Mouse (Mus musculus) spleen, postnatal 10 days (tissue): ENCODE measurements at regions not wholly inside any gene's neighbourhood (a gene's known extent, or its start where the extent isn't known, plus 50 kb on each side); places are given as distances from the start of the nearest gene placed in this dataset.

Source experiments
- DNase-seq, 2 experiments: peaks; one replicate each; pipeline ENCODE4 v3.0.0; 2021 to 2022; ENCODE audit warnings: low spot score in 2 of 2

DNA sequence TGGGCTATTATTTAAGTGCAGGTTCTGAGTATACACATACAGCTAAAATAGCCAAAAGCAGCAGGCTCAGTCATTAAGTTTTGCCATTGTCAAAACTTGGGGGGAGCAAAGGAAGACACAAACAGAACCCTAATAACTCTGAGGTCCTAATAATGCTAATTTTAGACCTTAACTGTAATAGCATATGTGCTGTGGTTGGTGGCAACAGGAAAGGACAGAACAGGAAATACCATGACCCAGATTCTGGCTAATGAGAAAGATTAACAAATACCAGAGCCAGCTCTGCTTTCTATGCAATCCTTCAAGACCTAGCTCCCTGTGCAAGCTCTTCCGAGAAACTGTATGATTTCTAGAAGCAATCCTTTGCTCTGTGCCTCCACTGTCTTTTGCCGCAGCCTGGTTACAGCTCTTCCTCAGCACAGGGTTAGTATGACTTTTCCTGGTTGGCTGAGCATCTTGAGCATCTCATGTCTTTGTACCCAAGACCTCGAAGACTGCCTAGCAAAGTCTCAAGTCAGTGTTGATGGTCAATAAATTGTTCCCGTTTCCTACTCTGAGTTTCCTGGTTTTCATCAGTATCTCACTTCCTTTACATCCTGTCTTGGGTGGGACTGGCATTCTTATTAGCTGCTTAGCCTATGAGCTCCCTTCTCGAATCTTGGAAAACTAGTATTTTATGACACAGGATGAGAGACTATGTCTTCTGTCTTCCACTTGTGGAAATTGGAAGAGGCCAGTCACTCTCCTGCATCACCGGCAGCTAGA is 49.9 kb upstream of the Eed start:
- no peak for DNase-seq

DNA sequence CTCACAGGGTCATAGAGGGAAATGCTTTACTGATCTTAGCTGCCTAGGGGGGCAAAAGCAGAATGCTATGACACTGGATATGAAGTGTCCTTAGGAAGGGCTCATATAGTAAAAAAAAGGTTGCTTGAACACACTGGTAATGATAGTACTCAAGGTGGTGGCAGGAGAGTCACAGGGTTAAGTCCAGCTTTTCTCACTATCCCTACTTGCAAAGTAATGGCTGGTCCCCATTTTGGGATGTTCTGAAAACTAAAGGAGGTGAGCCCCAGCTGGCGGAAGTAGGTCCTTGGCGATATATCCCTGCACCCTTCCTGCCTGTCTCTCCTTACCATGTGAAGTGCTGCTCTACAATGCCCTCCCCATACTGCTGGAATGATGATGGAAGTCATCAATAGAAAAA is 52.3 kb upstream of the Eed start:
- no peak for DNase-seq

DNA sequence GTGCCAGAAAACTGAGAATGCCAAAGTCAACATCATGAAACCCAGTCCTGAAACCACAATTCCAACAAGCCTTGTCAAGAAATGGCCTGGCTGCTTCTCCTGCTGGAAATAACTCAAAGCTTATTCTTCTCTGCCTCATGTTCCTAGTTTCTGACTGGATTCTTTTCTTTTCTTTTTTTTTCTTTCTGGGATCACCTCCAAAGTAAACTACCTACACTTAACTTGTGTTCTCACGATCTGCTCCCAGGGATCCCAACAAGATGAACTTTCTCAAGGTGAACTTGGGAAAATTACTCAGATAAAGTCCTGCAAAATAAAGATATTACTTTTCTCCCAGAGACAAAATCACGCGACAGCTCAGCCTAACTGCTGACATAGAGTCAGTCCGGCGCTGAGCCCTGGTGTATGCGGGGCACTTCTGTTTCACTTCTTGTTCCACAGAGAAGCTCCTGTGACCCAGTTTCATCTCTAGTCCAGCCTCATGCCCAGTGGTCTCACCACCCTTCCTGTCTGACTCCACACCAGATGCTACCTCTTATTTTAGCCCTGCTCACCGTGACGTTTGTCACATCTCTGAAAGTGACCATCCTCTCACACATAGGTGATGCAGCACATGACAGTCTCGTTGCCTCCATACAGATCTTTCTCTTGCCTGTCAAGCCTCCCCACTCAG is 53.0 kb upstream of the Eed start:
- no peak for DNase-seq

DNA sequence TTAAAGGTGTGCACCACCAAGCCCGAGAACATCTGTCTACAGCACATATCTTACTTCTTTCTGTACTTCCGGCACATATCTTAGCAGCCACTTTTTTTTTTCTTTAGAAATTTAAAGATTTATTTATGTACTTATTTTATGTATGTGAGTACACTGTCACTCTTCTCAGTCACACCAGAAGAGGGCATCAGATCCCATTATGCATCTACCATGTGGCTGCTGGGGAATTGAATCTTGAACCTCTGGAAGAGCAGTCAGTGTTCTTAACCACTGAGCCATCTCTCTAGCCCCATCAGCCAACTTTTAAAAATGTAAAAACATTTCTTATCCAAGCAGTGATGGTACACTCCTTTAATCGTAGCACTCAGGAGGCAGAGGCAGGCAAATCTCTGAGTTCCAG is 53.7 kb upstream of the Eed start:
- DNase-seq: no peak

DNA sequence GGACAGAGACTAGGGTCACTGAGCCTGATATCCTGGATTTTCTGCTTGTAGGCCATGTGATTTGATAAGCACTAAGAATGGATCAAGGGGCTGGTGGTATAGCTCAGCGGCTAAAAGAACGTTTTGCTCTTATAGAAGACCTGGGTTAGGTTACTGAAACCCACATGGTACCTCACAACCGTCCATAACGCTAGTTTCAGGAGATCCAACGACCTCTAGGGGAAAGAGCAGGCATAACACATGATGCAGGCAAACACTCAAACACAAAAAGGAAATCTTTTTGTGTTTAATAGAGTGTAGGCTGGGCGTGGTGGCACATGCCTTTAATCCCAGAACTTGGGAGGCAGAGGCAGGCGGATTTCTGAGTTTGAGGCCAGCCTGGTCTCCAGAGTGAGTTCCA is 54.6 kb upstream of the Eed start:
- DNase-seq: no peak

DNA sequence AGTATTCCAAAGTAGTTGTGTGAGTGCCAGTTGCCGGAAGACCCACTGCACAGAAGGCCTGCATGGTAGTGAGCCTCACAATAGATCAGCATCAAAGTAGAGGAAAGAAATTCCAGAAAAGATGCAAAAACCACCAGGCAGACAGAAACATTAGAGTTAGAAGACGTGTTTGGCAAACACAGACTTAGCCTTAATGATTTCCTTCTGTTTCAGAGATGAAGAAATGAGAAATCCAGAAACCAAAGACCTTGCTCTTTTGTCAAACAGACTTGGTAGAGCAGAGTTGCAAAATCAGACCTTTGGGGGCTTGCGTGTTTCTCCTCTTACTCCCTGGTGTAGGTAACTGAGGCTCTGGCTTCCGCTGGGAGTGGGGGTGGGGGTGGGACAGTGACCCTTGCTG is 57.0 kb upstream of the Eed start:
- no peak for DNase-seq

DNA sequence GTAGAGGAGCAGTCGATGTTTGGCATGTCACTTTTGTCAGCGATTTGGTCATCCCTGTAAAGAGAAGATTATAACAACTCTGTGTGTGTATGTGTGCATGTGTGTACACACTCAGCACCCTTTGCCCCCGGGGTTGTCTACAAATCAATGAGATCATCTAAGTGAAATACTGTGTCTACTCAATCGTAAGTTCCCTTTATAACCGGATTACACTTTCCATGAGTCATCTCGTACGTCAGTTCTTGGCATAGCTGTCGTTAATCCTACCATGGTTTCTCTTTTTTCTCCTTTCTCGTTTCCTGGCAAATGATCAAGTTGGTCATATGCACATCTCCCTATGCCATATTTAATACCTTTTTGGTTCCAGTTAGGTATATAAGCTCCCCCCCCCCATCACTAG is 58.7 kb upstream of the Eed start:
- no peak for DNase-seq

DNA sequence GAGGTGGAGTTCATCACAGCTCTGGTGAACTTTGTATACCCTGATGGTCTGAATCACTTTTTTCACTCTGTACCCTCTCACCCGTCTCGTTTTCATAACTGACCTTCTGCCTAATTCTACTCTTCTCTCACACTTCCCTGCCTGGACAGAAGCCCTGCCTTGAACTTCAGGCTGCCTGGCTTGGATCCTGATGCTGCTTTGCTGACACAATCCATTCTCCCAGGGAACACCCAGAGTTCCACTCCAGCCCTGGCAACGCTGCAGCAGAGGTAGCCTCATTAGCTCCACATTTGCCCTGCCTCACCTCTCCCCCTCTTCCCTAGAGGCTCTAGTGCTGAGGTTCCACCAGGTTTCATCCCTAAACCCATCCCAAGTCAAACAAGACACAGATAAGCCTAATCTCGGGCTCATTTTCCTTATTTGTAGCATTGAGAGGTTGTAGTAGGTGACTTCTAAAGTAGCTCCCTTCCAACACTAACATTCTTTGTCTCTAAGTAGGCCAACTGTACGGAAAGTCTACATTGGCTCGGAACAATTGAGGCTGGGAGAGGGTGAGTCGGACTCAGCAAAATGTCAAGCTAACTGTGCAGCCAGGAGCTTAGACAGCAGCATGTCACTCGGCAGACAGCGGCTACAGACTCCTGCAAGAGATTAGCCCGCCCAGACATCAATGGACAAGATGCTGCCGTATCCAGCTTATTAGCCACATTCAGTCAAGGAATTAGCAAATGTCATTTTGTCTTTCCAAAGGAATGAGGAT is 60.0 kb upstream of the Eed start:
- no peak for DNase-seq

GRCm38 (mm10) chr7:90041565-90042024 is 60.8 kb upstream of the Eed start:
- DNase-seq: no peak

- peak; percentile 40 to 56 for DNase-seq
Measured at GRCm38 (mm10) chr7:90042364-90042763, 61.6 kb upstream of the Eed start.

DNA sequence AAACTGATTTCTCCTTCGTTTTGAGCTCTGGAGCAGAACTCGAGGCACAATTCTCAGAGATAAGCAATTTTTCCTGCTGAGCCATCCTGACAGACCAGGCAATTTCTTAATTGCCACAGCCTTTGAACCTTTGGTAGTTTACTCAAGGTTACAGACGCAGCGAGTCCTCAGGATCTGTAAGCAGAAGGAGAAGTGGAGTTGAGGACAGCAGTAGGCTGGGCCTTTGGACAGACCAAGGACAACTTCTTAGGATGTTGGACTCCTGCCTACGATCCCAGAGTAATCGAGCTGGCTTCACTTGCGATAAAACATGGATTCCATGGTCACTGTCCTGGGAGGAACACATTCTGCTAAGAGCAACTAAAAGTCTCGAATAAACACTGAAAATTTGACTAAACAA is 62.7 kb upstream of the Eed start:
- no peak for DNase-seq

DNA sequence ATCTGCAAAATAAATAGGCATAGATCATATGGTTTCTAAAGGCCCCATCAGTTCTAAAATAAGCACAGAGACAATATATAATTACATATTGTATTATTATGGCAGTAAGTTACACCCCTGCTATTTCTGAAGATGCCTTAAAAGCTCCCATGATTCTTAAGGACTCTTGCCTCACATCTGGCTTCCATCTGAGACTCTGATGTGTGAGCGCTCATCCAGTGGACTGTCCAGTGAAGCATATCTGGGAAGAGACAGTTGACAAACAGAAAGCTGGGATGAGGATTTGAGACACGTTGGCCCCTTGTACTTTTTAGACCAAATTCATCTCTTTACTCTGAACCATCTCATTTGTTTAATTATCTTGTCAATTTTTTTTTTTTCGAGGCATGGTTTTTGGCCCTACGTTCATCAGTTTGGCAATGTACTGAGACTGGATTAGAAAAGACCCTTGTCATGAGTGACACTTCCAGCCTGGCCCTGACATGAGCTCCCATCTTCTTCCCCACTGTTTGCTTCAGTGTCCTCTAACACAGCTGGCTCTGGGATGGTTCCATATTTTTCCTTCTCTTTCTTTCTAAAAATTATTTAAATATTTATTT is 63.4 kb upstream of the Eed start:
- DNase-seq: no peak

DNA sequence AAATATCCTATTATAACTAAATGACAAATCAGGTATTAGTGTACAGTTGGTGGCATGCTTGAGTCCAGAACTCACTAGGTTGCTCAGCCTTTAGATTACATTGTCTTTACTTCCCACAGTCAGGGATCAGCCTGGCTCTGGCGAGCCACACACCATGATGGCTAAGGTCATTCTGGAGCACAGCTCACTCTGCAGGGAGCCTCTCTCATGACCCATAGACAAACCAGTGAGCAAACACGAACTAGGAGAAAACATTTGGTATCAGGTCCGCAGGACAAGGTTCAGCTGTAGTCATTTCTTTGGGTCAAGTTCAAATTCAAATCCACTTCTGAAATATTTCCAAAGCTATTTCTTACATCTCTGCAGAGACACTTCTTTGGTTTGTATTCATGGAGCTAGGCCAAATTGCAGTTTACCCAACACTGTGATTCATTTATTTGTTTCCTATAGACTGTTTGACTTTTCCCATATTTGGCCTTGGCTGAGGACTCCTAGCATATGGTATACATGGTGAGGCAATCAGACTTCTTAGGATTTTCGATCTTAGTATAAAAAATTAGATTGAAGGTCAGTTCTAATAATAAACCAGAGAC is 64.5 kb upstream of the Eed start:
- no peak for DNase-seq

- peak in 1 of 2 experiments; percentile 40 for DNase-seq
Measured at GRCm38 (mm10) chr7:90046228-90046627, 65.4 kb upstream of the Eed start.

DNA sequence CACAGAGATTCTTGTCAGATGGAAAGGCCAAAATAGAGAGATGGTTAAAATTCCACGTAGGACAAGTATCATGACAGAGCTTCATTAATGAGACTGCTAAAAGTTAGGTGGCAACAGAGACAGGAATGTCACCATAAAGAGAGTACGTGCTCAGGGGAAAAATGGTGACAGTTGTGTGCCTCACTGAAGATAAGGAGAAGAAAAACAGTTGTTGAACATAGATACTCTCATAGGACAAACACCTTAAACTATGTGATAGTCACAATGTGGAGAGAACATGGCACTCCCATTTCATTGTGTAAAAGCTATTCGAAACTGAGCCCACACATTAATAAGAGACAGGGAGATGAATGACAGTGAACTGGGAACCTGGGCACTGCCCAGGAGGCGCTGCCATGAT is 66.1 kb upstream of the Eed start:
- DNase-seq: no peak

DNA sequence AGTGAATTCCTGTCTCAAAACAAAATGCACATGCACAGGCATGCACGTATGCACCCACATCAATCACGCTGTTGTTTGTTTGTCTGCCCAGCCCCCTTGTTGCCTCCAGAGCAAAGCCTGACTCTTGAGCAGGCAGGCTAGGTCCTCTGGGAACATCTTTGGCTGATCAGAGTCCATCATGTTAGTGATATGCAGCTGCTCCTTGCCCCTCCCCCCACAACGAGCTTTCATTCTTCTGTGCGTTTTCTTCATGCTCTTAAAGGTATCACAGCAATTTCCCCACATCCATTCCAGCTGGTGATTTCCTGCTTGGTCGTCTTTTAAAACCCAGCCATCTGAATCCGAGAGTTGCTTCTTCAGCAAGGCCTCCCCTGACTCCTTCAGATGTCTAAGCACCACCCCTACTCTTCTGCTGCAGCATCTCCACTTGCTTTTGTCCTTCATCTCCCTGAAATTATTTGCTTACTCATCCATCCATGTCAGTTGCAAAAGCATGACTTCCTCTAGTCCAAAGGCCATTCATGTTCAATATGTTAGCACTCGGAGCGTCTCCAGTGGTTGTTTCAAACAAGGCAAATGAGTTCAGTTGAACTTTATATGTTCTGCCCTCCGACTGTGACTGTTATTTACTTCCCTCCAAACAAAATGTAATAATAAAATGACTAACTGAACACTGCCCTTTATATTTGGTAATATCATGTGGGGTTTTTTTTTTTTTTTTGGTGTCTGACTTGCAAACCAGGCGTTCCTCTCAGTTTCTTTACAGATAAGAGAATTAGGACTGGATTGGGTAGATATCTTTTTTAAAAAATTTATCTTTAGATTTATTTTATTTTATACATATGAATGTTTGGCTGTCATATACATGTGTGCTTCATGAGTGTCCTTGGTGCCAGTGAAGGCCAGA is 67.9 kb upstream of the Eed start:
- DNase-seq: no peak

- DNase-seq: no peak
Measured at GRCm38 (mm10) chr7:90049831-90050237, 69.1 kb upstream of the Eed start.

DNA sequence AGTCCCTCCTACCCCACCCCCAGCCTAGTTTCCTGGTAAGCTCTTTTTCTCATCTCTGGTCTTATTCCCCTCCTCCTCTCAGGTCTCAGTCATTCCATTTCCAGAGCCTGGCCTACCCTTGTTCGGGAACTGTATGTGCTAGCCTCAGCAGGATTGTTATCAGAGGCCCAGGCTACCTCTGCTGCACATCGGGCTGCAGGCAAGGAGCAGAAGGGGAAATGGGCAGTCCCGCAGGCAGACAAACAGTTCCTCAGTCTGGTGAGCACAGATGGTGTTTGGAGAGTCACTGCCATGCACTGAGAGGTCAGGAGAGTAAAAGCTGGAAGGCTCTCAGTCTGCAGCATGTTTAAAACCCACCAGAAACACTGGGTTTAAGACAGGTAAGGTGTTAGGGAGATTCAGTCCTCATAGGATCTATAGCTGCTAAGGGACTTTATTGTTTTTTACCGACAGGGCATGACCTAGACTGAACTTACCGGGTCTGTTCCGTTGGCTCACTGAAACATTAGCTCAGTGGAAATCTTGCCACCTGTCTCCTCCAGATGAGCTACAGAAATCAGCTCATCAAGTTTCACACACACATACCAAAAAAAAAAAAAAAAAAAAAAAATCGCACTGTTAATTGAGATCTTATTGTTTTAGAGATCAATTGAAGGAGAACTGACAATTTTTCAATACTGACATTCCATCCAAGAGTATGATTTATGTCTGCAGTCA is 74.2 kb upstream of the Eed start:
- peak; percentile 47 to 48 for DNase-seq

- DNase-seq: no peak
Measured at GRCm38 (mm10) chr7:90057947-90058346, 72.1 kb upstream of the Picalm start.

- DNase-seq: no peak
Measured at GRCm38 (mm10) chr7:90058636-90059035, 71.4 kb upstream of the Picalm start.
